ENCODE assay signal across 16 mouse cellular contexts in the genomic region with DNA sequence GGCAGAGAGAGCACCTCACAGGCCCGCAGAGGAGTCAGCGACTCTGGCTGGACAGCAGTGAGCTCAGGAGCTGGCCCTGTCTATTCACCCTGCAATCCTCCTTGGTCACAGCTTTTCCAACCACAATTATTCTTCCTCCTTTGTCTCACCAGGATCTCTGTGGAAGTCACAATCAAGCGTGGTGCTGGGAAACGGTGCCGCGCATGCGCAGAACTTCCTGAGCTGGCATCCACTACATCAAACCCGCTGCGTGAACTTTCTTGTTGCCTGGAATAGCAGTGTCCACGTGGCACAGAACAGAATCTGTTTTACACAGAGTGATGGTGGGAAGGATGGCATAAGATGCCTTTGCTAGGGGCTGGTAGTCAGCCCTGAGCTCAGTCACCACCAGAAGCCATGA.
"Had no signal": no experiment of that assay in that cellular context is flagged by ENCODE, and none has a peak within 500 bp of the region (broad histone marks: within the 10 kb centered on the region; RNA-seq: fewer than 3 reads in every experiment).

No protein-coding gene starts in this region.

- H3K9ac ChIP-seq: limb, embryonic 13.5 days; liver, embryonic 14.5 days; neural tube, embryonic 15.5 days; stomach, embryonic 15.5 days had no signal

- H3K4me1 ChIP-seq: neural tube, embryonic 15.5 days; stomach, embryonic 15.5 days had no signal

- DNase-seq: kidney, adult 11 months; kidney, adult 9 months; kidney, postnatal 36 days; left cerebral cortex, postnatal 4 days; lung, adult 2 months; lung, postnatal 36 days; midbrain, embryonic 14.5 days; thymus, adult 18-20 months; thymus, postnatal 14 days had no signal

- H3K36me3 ChIP-seq: limb, embryonic 13.5 days; neural tube, embryonic 15.5 days; stomach, embryonic 15.5 days had no signal

- H3K27ac ChIP-seq: kidney, postnatal 0 days; limb, embryonic 13.5 days; liver, embryonic 14.5 days; neural tube, embryonic 15.5 days; stomach, embryonic 15.5 days had no signal

- ATAC-seq: lung, postnatal 0 days had no signal

- H3K4me2 ChIP-seq: limb, embryonic 13.5 days; neural tube, embryonic 15.5 days; stomach, embryonic 15.5 days had no signal

- H3K4me3 ChIP-seq: limb, embryonic 13.5 days; myocyte; neural tube, embryonic 15.5 days; stomach, embryonic 15.5 days had no signal

- H3K9me3 ChIP-seq: limb, embryonic 13.5 days; neural tube, embryonic 15.5 days; stomach, embryonic 15.5 days had no signal

- H3K27me3 ChIP-seq: limb, embryonic 13.5 days; neural tube, embryonic 15.5 days; stomach, embryonic 15.5 days had no signal
